Mouse (Mus musculus) heart, adult 8-10 months (tissue): ENCODE measurements around the gene Senp6. TPM values are rescaled to one million over a fixed set of nuclear protein-coding genes. Genes with fewer than 3 reads are reported as not detected.

Source experiments
- DNase-seq: peaks from one replicate; pipeline ENCODE4 v3.0.0; 2022; ENCODE audit warnings: low spot score
- total RNA-seq, 4 experiments: library from RNA; stranded (reverse); gene quantifications; 2 replicates each; pipeline ENCODE4 v1.2.4; 2022

Gene Senp6
- total RNA-seq, 4 experiments from 2014 or later, result 59.8 to 73.0 (median 66.9) TPM

DNA sequence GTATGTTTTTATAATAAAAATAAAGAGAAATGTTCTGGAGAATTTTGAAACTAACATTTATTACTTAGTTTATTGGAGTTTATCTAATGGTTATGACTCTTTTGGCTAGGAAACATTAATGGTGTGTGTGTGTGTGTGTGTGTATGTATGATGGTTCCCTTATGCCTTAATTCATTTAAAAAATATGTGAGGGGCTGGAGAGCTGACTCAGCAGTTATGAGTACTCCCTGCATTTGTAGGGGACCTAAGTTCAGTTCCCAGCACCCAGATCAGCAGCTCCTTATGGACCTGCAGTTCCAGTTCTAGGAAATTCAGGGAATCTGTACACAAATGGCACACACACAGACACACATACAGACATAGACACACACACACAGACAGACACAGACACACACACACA lies 104.5 kb downstream of the Senp6 start:
- DNase-seq, result no peak

DNA sequence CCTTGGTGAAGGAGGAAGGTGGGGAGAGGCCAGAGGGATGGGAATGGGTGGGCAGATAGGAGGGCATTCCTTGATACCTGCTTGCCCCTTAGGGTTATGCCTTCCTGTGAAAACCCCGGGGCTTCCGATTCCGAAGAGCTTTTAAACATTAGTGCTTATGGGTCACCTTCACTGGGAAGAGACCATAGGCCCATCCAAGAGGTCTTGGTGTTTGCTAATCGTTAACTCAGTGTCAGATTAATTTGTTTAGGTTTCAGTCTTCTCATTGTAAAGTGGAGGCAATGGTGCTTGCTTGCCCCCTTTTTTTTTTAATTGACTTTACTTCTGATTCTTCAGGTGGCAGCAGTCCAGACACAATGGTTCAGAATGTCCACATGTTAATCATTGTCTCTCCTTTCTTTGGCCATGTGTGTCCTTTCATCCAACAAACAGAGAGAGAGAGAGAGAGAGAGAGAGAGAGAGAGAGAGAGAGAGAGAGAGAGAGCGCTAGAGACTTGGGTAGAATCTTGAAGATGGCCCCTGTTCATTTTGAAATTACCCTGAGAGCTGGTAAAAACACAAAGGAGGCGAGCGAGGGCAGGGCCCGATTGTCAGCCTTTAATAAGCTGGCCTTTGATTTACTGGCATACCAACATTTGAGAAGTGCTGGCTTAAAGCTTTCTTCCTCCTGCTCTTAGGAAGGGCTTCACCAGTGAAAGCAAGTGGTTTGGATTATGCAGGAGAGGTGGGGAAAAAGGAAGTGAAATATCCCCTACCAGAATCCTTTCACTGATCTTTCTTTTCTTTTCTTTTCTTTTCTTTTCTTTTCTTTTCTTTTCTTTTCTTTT lies 105.9 kb downstream of the Senp6 start:
- DNase-seq, result no peak

DNA sequence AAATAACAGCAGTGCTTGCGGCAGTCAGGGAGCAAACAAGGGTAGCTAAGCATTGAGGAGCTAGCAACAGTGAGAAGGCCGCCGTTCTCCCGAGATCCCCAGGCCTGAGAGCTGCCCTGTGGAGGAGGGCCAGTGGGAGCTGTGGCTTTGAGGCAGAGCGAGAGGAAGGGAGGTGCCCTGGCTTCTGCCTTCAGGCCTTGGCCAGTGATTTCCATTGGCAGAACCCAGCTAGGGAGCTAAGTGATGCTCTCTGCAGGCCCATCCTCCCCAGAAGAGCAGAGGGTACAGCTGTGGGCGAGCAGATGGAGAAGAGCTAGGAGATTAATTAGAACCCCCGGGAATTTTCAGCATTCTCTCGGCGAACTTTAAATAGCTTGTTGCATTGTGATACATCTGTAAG lies 106.9 kb downstream of the Senp6 start:
- peak; percentile 50 for DNase-seq

DNA sequence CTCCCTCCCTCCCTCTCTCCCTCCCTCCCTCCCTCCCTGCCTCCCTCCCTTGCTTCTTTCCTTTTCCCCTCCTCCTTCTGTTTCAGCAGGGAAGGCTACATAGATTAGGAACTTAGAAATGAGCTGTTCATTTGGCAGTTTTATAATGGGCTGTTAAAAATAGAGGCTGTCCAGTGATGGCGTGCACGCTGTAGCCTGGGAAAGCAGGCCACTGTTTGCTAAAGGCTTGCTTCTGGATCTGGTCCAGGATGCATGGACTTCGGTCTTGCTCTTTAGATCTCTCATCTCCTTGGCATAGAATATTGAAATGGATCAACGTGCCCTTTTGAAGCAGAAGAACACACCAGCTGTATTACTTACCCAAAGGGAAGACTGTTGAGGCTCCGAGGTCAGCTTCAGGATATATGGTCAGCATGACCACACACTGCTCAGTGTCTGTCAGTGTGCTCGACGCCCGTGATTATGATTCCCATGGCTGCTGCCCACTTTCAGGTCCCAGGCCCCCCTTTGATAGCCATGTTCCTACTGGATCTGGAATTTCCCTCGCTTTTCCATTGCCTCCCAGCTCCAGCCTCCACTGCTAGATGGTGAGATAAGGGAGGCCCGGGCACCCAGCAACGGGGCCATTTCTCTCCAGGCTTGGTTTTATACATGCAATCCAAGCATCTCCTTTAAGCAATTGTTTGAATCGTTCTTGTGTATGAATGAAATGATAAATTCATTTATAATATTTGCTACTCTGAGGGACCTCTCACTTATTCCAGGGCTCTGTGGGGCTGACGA lies 110.2 kb downstream of the Senp6 start:
- DNase-seq, result no peak

DNA sequence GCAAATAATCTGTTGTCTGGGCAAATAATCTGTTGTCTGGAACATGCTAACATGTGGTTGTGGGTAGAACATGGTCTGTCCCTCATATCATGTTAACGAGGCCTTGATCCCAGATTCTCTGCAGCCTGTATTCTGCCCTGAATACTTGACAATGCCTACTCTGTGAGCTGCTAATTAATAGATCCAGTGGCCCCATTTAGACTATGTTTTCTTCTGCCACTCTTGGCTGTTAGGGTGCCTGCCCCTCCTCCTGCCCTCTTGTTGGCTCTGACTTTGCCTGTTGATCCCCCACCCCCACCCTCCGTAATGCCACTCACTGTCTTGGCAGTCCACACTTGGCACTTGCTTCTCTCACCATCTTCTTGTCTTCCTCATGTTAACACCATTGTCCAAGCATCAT lies 112.0 kb downstream of the Senp6 start:
- no peak for DNase-seq

DNA sequence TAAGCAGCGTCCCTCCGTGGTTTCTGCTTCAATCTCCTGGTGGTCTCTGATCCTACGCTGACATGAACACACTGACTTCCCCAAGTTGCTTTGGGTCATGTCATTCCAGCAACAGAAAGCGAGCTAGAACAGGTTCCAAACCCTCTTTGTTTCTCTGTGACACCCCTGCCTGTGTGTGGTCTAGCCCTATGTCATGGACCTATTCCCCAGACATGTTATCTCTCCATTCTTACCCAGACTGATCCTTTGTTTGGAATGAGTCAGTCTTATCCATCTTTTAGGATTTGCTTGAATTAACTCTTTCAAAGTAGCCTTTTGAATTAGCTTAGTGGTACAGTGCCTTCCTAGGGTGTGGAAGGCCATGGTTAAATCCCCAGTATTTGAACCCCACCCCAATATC lies 113.0 kb downstream of the Senp6 start:
- DNase-seq, result no peak

DNA sequence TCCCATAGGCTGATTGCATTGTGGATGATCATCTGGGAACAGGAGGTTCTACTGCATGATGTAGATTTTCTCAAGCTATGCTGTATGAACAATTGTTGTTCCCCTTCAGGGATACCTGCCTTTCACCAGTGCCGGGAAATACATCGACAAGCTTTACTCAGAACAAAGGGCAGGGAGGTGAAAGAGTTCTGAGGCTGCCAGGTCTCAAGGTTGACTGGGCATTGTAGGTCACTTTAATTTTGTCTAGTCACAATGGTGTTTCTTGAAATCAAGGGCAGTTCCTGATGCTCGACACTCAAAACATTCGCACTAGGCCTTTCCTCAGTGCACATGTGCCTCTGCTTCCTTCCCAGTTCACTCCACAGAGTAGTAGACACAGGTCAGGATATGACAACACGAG lies 114.1 kb downstream of the Senp6 start:
- no peak for DNase-seq

DNA sequence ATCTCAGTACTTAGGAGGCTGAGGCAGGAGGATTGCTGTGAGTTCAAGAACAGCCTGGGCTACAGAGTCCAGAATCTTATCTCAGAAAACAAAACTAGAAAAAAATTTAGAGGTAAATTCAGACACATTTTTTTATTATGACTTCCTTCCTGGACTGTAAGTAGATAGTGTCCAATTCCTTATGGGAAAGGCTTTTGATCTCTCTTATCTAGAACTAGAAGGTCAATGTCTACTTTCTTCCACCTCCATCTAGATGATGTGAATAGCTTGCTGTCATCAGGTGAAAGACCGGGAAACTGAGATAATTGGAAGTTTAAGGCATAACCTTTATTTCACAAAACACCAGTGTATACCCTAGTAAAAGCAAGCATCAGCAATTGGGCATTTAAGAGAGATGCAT lies 115.0 kb downstream of the Senp6 start:
- no peak for DNase-seq

DNA sequence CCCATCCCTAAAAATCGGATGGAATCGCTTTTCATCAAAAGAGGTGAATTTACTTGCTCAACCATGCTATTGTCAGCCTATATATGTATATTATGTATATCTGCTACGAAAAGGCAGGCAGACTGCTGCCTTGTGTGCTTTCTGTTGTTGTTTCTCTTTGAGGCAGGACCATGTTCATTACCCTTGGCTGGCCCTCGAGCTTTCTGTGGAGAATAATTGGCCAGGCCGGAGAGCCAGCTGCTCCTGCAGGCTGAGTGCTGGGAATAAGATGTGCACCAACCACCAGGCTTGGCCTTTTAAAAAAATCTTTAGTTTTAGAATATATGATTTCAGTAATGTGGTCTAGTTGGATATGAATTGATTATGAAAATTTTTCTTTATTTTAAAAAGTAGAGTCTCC lies 117.4 kb downstream of the Senp6 start:
- DNase-seq, result no peak

DNA sequence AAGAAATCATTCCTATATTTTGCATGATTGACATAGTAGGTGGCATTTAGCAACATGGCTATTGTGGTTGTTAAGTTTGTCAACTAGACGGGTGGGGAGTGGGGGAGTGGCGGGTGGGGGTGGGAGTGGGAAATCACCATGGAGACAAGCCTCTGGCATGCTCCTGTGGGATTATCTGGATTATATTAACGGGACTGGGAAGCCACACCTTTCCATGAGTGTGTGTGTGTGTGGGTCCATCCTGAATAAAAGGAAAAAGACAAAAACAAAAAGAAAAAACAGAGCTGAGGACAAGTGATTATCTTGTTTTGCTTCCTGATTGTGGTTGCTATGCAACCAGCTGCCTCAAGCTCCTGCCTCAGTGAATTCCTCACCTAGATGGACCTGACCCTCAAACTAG lies 119.0 kb downstream of the Senp6 start:
- DNase-seq, result no peak

DNA sequence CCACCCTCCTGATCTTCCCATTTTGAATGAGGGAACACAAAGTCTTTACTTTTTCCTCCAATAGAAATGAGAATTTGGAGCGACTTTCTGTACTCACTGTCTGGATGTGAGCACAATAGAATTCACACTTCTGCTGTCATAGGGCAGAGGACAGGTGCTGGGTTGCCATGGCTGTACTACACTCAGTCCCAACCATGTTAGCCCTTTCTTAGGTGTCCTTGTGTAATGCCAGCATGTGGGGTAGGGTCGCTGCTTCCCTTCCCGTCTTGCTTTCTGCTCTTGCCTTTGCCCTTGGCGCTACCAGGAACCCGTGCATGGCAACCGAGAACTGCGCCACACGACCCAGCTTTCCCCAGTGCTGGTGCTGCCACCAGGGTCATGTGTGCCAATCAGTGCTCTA lies 120.0 kb downstream of the Senp6 start:
- DNase-seq, result no peak

DNA sequence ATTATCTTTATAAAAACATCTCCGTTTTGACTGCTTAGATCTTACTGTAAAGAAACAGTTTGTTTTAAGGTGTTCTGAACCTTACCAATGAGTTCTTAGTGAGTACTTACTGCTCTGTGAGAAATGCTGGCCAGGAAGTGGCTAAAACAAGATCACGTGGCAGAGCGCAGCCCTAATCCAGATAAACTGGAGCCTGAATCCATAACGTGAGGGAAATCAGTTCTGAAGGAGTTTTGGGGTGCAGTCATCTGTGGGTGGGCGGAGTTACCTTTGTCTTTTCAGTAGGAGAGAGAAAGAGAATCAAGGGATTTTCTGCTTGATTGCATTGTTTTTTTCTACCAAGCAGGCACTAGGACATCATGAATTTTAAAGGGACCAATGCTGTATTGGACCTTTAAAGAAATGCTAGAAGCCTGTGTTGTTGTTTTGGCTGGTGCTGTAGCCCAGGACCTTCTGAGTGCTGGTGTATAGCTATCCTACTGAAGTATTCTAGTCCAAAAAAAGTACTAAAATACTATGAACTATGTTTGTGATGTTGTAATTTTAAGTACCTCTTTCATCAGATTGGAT lies 121.7 kb downstream of the Senp6 start:
- no peak for DNase-seq

DNA sequence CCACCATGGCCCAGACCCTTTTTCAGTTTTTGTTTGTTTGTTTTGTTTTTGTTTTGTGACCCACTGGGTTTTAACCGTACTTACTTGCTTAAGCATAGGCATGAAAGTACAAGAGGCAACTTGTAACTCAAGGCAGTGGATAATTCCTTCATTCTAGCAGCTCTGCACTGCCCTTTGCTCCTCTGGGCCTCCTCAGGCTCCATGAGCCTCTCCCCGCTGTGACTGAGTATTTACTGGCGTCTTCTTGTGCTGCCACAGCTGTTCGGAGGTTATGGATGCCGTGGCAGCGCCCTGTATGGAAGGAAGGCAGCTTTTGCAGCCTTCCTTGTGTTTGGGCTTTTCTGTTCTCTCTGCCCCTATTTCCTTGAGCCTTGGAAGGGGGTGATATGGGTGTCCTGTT lies 124.5 kb downstream of the Senp6 start:
- no peak for DNase-seq

DNA sequence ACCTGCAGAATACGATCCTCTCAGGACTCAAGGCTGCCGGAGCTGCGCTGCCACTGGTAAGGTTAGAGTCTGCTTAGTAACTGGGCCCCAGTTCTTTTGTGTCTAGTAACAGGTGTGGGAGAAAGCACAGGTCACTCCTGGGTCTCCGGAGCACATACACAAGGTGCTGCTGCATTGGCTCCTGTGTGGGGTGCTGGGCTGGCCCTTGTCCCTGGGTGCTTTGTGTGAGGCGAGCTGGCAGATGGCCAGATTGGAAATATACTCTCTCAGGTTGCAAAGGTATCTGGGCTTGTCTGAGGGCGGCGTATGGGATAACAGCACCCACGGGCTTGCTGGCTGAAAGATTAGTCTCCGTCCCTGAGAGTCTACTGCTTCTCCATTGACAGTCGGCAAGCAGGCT lies 125.6 kb downstream of the Senp6 start:
- no peak for DNase-seq

DNA sequence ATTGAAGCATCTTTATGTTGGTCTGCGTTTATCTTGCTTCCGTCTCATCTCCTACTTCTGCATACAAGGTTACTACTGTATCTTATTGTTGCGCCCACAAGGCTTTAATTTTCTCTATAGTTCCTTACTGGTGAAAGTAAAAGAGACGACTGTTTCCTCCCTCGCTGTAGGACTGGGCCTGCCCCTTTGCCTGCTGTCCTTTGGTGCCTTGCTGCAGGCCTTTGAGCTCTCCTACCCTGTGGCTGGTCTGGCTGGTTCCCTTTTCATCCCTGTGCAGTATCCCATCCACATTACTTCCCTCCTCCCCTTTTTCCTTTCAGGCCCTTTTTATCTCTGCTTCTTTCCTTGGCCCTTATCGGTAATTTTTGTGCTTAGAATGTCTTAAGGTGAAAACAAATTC lies 127.7 kb downstream of the Senp6 start:
- DNase-seq, result no peak

Other genes with a start within 250 kb of the Senp6 start
- gene Filip1, start 54.1 kb upstream of the Senp6 start, total RNA-seq, result 100 to 1,000 TPM; 107 to 134 (median 116) TPM
- gene Myo6, start 98.1 kb downstream of the Senp6 start, total RNA-seq, result 10 to 100 TPM; 10.2 to 14.1 (median 12.1) TPM